Comparison of ENCODE assay signal across 8 mouse cellular contexts in genomic region chr1:91181784-91182450, GRCm38 (mm10). TPM values are rescaled to one million over a fixed set of nuclear protein-coding genes. Genes with fewer than 3 reads are reported as not detected.
DNase-seq lines count a peak whose midpoint lies in the region; ATAC-seq lines count a peak whose summit lies in the region.

No protein-coding gene starts in this region.

- peak overlapping the region; percentile 35 for H3K27ac ChIP-seq in hindbrain, embryonic 15.5 days (replicated peaks)
- no peak overlapping the region for H3K27ac ChIP-seq in hindbrain, embryonic 13.5 days
- no peak overlapping the region for H3K27ac ChIP-seq in midbrain, embryonic 15.5 days
- no peak overlapping the region for H3K27ac ChIP-seq in midbrain, embryonic 13.5 days
- peak overlapping the region; percentile 64; the same call in 1 of the 2 replicates for H3K27ac ChIP-seq in heart, embryonic 16.5 days (ENCODE audit: low read length)
- H3K27ac ChIP-seq in stomach, embryonic 14.5 days (ENCODE audit: low read length): peak overlapping the region; percentile 22; the same call in 1 of the 2 replicates

- ATAC-seq in hindbrain, embryonic 15.5 days (ENCODE audit: low FRiP score, low read depth): no peak
- ATAC-seq in hindbrain, embryonic 13.5 days (ENCODE audit: low FRiP score): no peak
- no peak for ATAC-seq in midbrain, embryonic 15.5 days (replicated peaks)
- no peak for ATAC-seq in midbrain, embryonic 13.5 days
- ATAC-seq in heart, embryonic 16.5 days (replicated peaks; ENCODE audit: extremely low read depth, insufficient read depth, low FRiP score): no peak
- no peak for ATAC-seq in stomach, embryonic 14.5 days (ENCODE audit: insufficient number of reproducible peaks, insufficient read depth, low FRiP score, low read depth)
- ATAC-seq in activated CD4-positive, CD25-positive, alpha-beta regulatory T cell, adult 4 months: no peak

- DNase-seq in embryo, embryonic 10.5 days (ENCODE audit: low spot score): no peak

- 35% methylated on average over 12 of the region's 12 CpGs for WGBS in hindbrain, embryonic 15.5 days
- WGBS in hindbrain, embryonic 13.5 days: 52% methylated on average over 12 of the region's 12 CpGs
- 43% methylated on average over 12 of the region's 12 CpGs for WGBS in midbrain, embryonic 15.5 days
- 49% methylated on average over 12 of the region's 12 CpGs for WGBS in midbrain, embryonic 13.5 days
- WGBS in heart, embryonic 16.5 days: 18% methylated on average over 12 of the region's 12 CpGs
- WGBS in stomach, embryonic 14.5 days: 10% methylated on average over 12 of the region's 12 CpGs

- H3K9ac ChIP-seq in hindbrain, embryonic 15.5 days: no peak overlapping the region
- H3K9ac ChIP-seq in hindbrain, embryonic 13.5 days: no peak overlapping the region
- H3K9ac ChIP-seq in midbrain, embryonic 15.5 days: no peak overlapping the region
- H3K9ac ChIP-seq in midbrain, embryonic 13.5 days (replicated peaks): no peak overlapping the region
- peak overlapping the region; percentile 57 for H3K9ac ChIP-seq in heart, embryonic 16.5 days (ENCODE audit: low read length)
- H3K9ac ChIP-seq in stomach, embryonic 14.5 days (replicated peaks; ENCODE audit: low read depth, low read length): no peak overlapping the region

- no peak overlapping the region for H3K4me3 ChIP-seq in hindbrain, embryonic 15.5 days
- no peak overlapping the region for H3K4me3 ChIP-seq in hindbrain, embryonic 13.5 days
- no peak overlapping the region for H3K4me3 ChIP-seq in midbrain, embryonic 15.5 days
- no peak overlapping the region for H3K4me3 ChIP-seq in midbrain, embryonic 13.5 days (replicated peaks)
- H3K4me3 ChIP-seq in heart, embryonic 16.5 days (ENCODE audit: low read length): peak overlapping the region; percentile 72
- no peak overlapping the region for H3K4me3 ChIP-seq in stomach, embryonic 14.5 days (ENCODE audit: low read depth, low read length)

- H3K27me3 ChIP-seq in hindbrain, embryonic 15.5 days: 0 out of 2 replicates have a peak, but pooled peaks cover 4% of the 10 kb centered on the region
- H3K27me3 ChIP-seq in hindbrain, embryonic 13.5 days: peaks cover 38% of the 10 kb centered on the region
- peaks cover 19% of the 10 kb centered on the region for H3K27me3 ChIP-seq in midbrain, embryonic 15.5 days (replicated peaks)
- peaks cover 31% of the 10 kb centered on the region for H3K27me3 ChIP-seq in midbrain, embryonic 13.5 days
- H3K27me3 ChIP-seq in heart, embryonic 16.5 days (ENCODE audit: control insufficient read depth, insufficient read depth, low read length): no peaks in the 10 kb centered on the region
- no peaks in the 10 kb centered on the region for H3K27me3 ChIP-seq in stomach, embryonic 14.5 days (ENCODE audit: control insufficient read depth, insufficient read depth, low read length)

- peak overlapping the region; percentile 80 for H3K4me2 ChIP-seq in hindbrain, embryonic 15.5 days
- no peak overlapping the region for H3K4me2 ChIP-seq in hindbrain, embryonic 13.5 days
- peak overlapping the region; percentile 7; the same call in 1 of the 2 replicates for H3K4me2 ChIP-seq in midbrain, embryonic 15.5 days
- no peak overlapping the region for H3K4me2 ChIP-seq in midbrain, embryonic 13.5 days (replicated peaks)
- peak overlapping the region; percentile 85 for H3K4me2 ChIP-seq in heart, embryonic 16.5 days (ENCODE audit: low read depth, low read length)
- peak overlapping the region; percentile 34 for H3K4me2 ChIP-seq in stomach, embryonic 14.5 days (replicated peaks; ENCODE audit: low read depth, low read length)

- no peaks in the 10 kb centered on the region for H3K36me3 ChIP-seq in hindbrain, embryonic 15.5 days
- H3K36me3 ChIP-seq in hindbrain, embryonic 13.5 days: no peaks in the 10 kb centered on the region
- no peaks in the 10 kb centered on the region for H3K36me3 ChIP-seq in midbrain, embryonic 15.5 days (replicated peaks)
- H3K36me3 ChIP-seq in midbrain, embryonic 13.5 days: no peaks in the 10 kb centered on the region
- H3K36me3 ChIP-seq in heart, embryonic 16.5 days (ENCODE audit: control insufficient read depth, insufficient read depth): peaks cover 7% of the 10 kb centered on the region
- H3K36me3 ChIP-seq in stomach, embryonic 14.5 days (ENCODE audit: control insufficient read depth, insufficient read depth, low read length): no peaks in the 10 kb centered on the region

- no peaks in the 10 kb centered on the region for H3K9me3 ChIP-seq in hindbrain, embryonic 15.5 days
- no peaks in the 10 kb centered on the region for H3K9me3 ChIP-seq in hindbrain, embryonic 13.5 days
- H3K9me3 ChIP-seq in midbrain, embryonic 15.5 days: no peaks in the 10 kb centered on the region
- no peaks in the 10 kb centered on the region for H3K9me3 ChIP-seq in midbrain, embryonic 13.5 days
- H3K9me3 ChIP-seq in heart, embryonic 16.5 days (replicated peaks; ENCODE audit: control insufficient read depth, low read length): peaks cover 8% of the 10 kb centered on the region
- H3K9me3 ChIP-seq in stomach, embryonic 14.5 days (ENCODE audit: control insufficient read depth, low read depth, low read length): no peaks in the 10 kb centered on the region

- H3K4me1 ChIP-seq in hindbrain, embryonic 15.5 days (replicated peaks): peaks cover 29% of the 10 kb centered on the region
- H3K4me1 ChIP-seq in hindbrain, embryonic 13.5 days (replicated peaks): peaks cover 25% of the 10 kb centered on the region
- peaks cover 20% of the 10 kb centered on the region for H3K4me1 ChIP-seq in midbrain, embryonic 15.5 days
- peaks cover 21% of the 10 kb centered on the region for H3K4me1 ChIP-seq in midbrain, embryonic 13.5 days (replicated peaks)
- peaks cover 26% of the 10 kb centered on the region for H3K4me1 ChIP-seq in heart, embryonic 16.5 days (ENCODE audit: control insufficient read depth, insufficient read depth, low read length)
- peaks cover 25% of the 10 kb centered on the region for H3K4me1 ChIP-seq in stomach, embryonic 14.5 days (ENCODE audit: control insufficient read depth, insufficient read depth, low read length)

RNA-seq across cellular contexts. Expression of gene Ramp1, which starts 2.3 kb away (rescaled TPM):
- 13.7 and 13.8 TPM in 2 replicates for polyA plus RNA-seq in hindbrain, embryonic 15.5 days (2015; fragmentation: Nextera tagmentation; extraction: Ambion mirVana)
- polyA plus RNA-seq in hindbrain, embryonic 13.5 days (2015; fragmentation: Nextera tagmentation; extraction: Ambion mirVana): 3.2 and 3.3 TPM in 2 replicates
- 5.4 and 6.5 TPM in 2 replicates for polyA plus RNA-seq in midbrain, embryonic 15.5 days (2015; fragmentation: Nextera tagmentation; extraction: Ambion mirVana)
- polyA plus RNA-seq in midbrain, embryonic 13.5 days (2015; fragmentation: Nextera tagmentation; extraction: Ambion mirVana): 1.1 and 1.2 TPM in 2 replicates
- polyA plus RNA-seq in heart, embryonic 16.5 days (2015; fragmentation: Nextera tagmentation; extraction: Ambion mirVana): 59.3 and 61.0 TPM in 2 replicates
- 4.2 and 4.6 TPM in 2 replicates for polyA plus RNA-seq in stomach, embryonic 14.5 days (2014; fragmentation: Nextera tagmentation; extraction: Ambion mirVana)
- polyA plus RNA-seq in activated CD4-positive, CD25-positive, alpha-beta regulatory T cell, adult 4 months (2017; shearing (Covaris generic)): 10 to 100 TPM; 25.3 to 30.0 TPM

RNA-seq across cellular contexts. Expression of gene Rbm44, which starts 37.0 kb away (rescaled TPM):
- 0.16 and 0.76 TPM in 2 replicates for polyA plus RNA-seq in hindbrain, embryonic 15.5 days (2015; fragmentation: Nextera tagmentation; extraction: Ambion mirVana)
- polyA plus RNA-seq in hindbrain, embryonic 13.5 days (2015; fragmentation: Nextera tagmentation; extraction: Ambion mirVana): 0.16 and 0.23 TPM in 2 replicates
- polyA plus RNA-seq in midbrain, embryonic 15.5 days (2015; fragmentation: Nextera tagmentation; extraction: Ambion mirVana): 0.15 and 0.18 TPM in 2 replicates
- polyA plus RNA-seq in midbrain, embryonic 13.5 days (2015; fragmentation: Nextera tagmentation; extraction: Ambion mirVana): 0.34 and 0.45 TPM in 2 replicates
- polyA plus RNA-seq in heart, embryonic 16.5 days (2015; fragmentation: Nextera tagmentation; extraction: Ambion mirVana): 3.2 TPM in 2 replicates
- polyA plus RNA-seq in stomach, embryonic 14.5 days (2014; fragmentation: Nextera tagmentation; extraction: Ambion mirVana): 0.38 and 0.46 TPM in 2 replicates
- polyA plus RNA-seq in activated CD4-positive, CD25-positive, alpha-beta regulatory T cell, adult 4 months (2017; shearing (Covaris generic)): 1 to 10 TPM; 1.7 TPM

Comparison
In these comparisons a context has a peak if more than half of its experiments do, and no peak if none do; other contexts are left out.
1. H3K27ac ChIP-seq: peak in hindbrain, embryonic 15.5 days (single experiment), heart, embryonic 16.5 days (single experiment) and stomach, embryonic 14.5 days (single experiment); none in hindbrain, embryonic 13.5 days (single experiment), midbrain, embryonic 15.5 days (single experiment) and midbrain, embryonic 13.5 days (single experiment).
2. H3K4me2 ChIP-seq: peak in hindbrain, embryonic 15.5 days (single experiment), midbrain, embryonic 15.5 days (single experiment), heart, embryonic 16.5 days (single experiment) and stomach, embryonic 14.5 days (single experiment); none in hindbrain, embryonic 13.5 days (single experiment) and midbrain, embryonic 13.5 days (single experiment).